Mouse (Mus musculus) layer of hippocampus, adult 9-11 months (tissue): ENCODE data around the gene Cir1.

Experiments
- DNase-seq: peaks from one replicate; pipeline ENCODE4 v3.0.0; 2022

Gene Cir1

GRCm38 (mm10) chr2:73298841-73299240 is 13.7 kb downstream of the Cir1 start:
- no peak for DNase-seq

- DNase-seq: no peak
Measured at GRCm38 (mm10) chr2:73298154-73298553, 14.3 kb downstream of the Cir1 start.

- no peak for DNase-seq
Measured at GRCm38 (mm10) chr2:73295023-73295422, 17.5 kb downstream of the Cir1 start.

GRCm38 (mm10) chr2:73291130-73291529 is 21.4 kb downstream of the Cir1 start:
- DNase-seq: no peak

GRCm38 (mm10) chr2:73285630-73286029 is 26.9 kb downstream of the Cir1 start:
- DNase-seq: no peak

GRCm38 (mm10) chr2:73281707-73282106 is 30.8 kb downstream of the Cir1 start:
- no peak for DNase-seq

- DNase-seq: no peak
Measured at GRCm38 (mm10) chr2:73281048-73281661, 31.3 kb downstream of the Cir1 start.

- no peak for DNase-seq
Measured at GRCm38 (mm10) chr2:73280356-73281047, 32.0 kb downstream of the Cir1 start.

GRCm38 (mm10) chr2:73279271-73280038 is 33.0 kb downstream of the Cir1 start:
- no peak for DNase-seq

GRCm38 (mm10) chr2:73278869-73279268 is 33.6 kb downstream of the Cir1 start:
- no peak for DNase-seq

GRCm38 (mm10) chr2:73278131-73278854 is 34.2 kb downstream of the Cir1 start:
- peak; percentile 79 for DNase-seq

- DNase-seq: no peak
Measured at GRCm38 (mm10) chr2:73277709-73278075, 34.8 kb downstream of the Cir1 start.

GRCm38 (mm10) chr2:73277021-73277708 is 35.3 kb downstream of the Cir1 start:
- no peak for DNase-seq

GRCm38 (mm10) chr2:73276141-73276571 is 36.3 kb downstream of the Cir1 start:
- DNase-seq: no peak

GRCm38 (mm10) chr2:73275261-73276040 is 37.0 kb downstream of the Cir1 start:
- DNase-seq: no peak

- DNase-seq: no peak
Measured at GRCm38 (mm10) chr2:73274119-73274920, 38.2 kb downstream of the Cir1 start.

GRCm38 (mm10) chr2:73273249-73274118 is 39.0 kb downstream of the Cir1 start:
- DNase-seq: no peak

- no peak for DNase-seq
Measured at GRCm38 (mm10) chr2:73272351-73273248, 39.9 kb downstream of the Cir1 start.
